Mouse (Mus musculus): Measurements from ENCODE around the gene Acot3. TPM values are rescaled to one million over a fixed set of nuclear protein-coding genes. Genes with fewer than 3 reads are reported as not detected.
"Not testable (repeated sequence)": the region's sequence is repeated elsewhere in the genome, so short reads cannot be mapped to it uniquely, and the experiment has no call there.

The Acot3 gene
- total RNA-seq, 2 experiments from 2014 or later: 1.7 TPM

- DNase-seq (ENCODE audit: low spot score): no peak
- intact Hi-C loops (cut with DNase I): no loop called here
Measured at GRCm38 (mm10) chr12:84084581-84084980, 32.6 kb downstream of the Acot3 start.

GRCm38 (mm10) chr12:84094666-84095065 lies 42.7 kb downstream of the Acot3 start:
- DNase-seq (ENCODE audit: low spot score); intact Hi-C loops (cut with DNase I): not testable (repeated sequence)

- no peak for DNase-seq (ENCODE audit: low spot score)
- intact Hi-C loops (cut with DNase I): no loop called here
Measured at GRCm38 (mm10) chr12:84099605-84100004, 47.7 kb downstream of the Acot3 start.

- DNase-seq (ENCODE audit: low spot score): no peak
- intact Hi-C loops (cut with DNase I): no loop called here
Measured at GRCm38 (mm10) chr12:84100071-84100470, 48.1 kb downstream of the Acot3 start.

- DNase-seq (ENCODE audit: low spot score): peak; percentile 4
- intact Hi-C loops (cut with DNase I): not testable (repeated sequence)
Measured at GRCm38 (mm10) chr12:84100604-84101492, 48.9 kb downstream of the Acot3 start, which contains the start of gene Acot6. Acot6 (plus strand) TSS chr12:84100654.

GRCm38 (mm10) chr12:84101493-84101845 lies 49.5 kb downstream of the Acot3 start:
- intact Hi-C loops (cut with DNase I): no loop called here
- DNase-seq (ENCODE audit: low spot score): no peak

- no peak for DNase-seq (ENCODE audit: low spot score)
- intact Hi-C loops (cut with DNase I): no loop called here
Measured at GRCm38 (mm10) chr12:84107012-84107411, 55.1 kb downstream of the Acot3 start.

- no peak for DNase-seq (ENCODE audit: low spot score)
- intact Hi-C loops (cut with DNase I): no loop called here
Measured at GRCm38 (mm10) chr12:84107692-84108091, 55.7 kb downstream of the Acot3 start.

- no peak for DNase-seq (ENCODE audit: low spot score)
- intact Hi-C loops (cut with DNase I): no loop called here
Measured at GRCm38 (mm10) chr12:84109924-84110323, 58.0 kb downstream of the Acot3 start.

Other genes starting within 250 kb of the Acot3 start
- gene Numb, start 130.2 kb upstream of the Acot3 start, total RNA-seq (2021): 10 to 100 TPM; 29.5 to 36.3 TPM
- gene Riox1, start 101.5 kb upstream of the Acot3 start, total RNA-seq (2021): 1 to 10 TPM; 5.2 to 5.5 TPM
- not detected for gene Heatr4, start 67.3 kb upstream of the Acot3 start, total RNA-seq (2021)
- gene Acot2, start 64.3 kb upstream of the Acot3 start, total RNA-seq (2021): 100 to 1,000 TPM; 100 to 107 TPM
- 10 to 100 TPM; 35.8 to 47.2 TPM for gene Acot1, start 42.7 kb upstream of the Acot3 start, total RNA-seq (2021)
- gene Acot4, start 13.8 kb upstream of the Acot3 start, total RNA-seq (2021): 1 to 10 TPM in 1 of 2 experiments, under 1 TPM in 1; 0.94 to 1.5 TPM
- gene Gm49366, start 13.2 kb upstream of the Acot3 start, total RNA-seq (2021): not detected
- gene Acot5, start 17.2 kb downstream of the Acot3 start, total RNA-seq (2021): not detected
- gene Acot6, start 48.5 kb downstream of the Acot3 start, total RNA-seq (2021): 1 to 10 TPM; 2.2 to 2.4 TPM
- gene Dnal1, start 62.2 kb downstream of the Acot3 start, total RNA-seq (2021): 10 to 100 TPM in 1 of 2 experiments, 1 to 10 TPM in 1; 8.2 to 10.1 TPM
- under 1 TPM; 0.14 to 0.18 TPM for gene Pnma1, start 96.3 kb downstream of the Acot3 start, total RNA-seq (2021)
- gene Elmsan1, start 166.7 kb downstream of the Acot3 start, total RNA-seq (2021): 10 to 100 TPM; 13.8 to 17.7 TPM
- gene Ptgr2, start 233.1 kb downstream of the Acot3 start, total RNA-seq (2021): 100 to 1,000 TPM; 213 to 236 TPM